Mouse (Mus musculus) monocyte, adult 2 months (primary cell): ENCODE measurements around the gene Ctnna3.
"Not testable (repeated sequence)": the region's sequence is repeated elsewhere in the genome, so short reads cannot be mapped to it uniquely, and the experiment has no call there.

Experiments used
- DNase-seq, 2 experiments: peaks; one replicate each; pipeline ENCODE4 v3.0.0; 2022; ENCODE audit warnings: low spot score in 2 of 2, low read depth in 1 of 2

The Ctnna3 gene

DNA sequence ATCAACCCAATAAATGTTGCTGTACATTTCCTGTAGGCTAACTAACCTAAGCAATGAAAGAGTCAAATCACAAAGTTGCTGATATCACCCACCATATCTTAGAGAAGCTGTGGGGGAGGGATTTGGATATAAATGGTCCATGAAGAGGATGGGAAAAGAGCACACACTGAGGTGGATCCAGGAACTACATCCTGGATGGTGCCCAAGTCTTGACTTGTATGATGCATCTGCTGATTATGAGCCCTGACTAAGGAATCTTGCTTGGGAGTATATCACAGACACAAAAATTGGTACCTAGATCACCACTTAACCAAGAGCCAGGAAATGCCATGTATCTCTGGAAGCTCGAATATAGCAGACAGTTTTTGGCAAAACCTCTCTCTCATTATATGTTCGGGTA lies 1018.7 kb downstream of the Ctnna3 start:
- no peak for DNase-seq

DNA sequence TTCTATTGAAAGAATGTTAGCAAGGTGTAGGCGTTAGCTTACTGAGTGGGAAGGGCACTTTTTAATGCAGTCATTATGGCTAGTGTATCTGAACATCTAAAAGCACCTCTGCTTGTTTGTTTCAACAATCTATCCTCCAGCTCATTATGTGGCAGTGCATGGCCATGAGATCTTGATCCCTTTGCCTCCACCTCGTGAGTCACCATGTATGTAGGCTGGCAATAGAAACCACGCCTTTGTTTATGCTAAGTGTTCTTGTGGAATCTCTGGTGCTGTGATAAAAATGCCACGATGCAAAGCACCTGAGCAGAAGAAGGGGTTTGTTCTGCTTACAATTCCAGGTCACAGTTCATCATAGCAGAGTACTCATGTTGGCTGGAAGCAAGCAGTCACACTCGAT lies 1053.4 kb downstream of the Ctnna3 start:
- DNase-seq, result no peak

DNA sequence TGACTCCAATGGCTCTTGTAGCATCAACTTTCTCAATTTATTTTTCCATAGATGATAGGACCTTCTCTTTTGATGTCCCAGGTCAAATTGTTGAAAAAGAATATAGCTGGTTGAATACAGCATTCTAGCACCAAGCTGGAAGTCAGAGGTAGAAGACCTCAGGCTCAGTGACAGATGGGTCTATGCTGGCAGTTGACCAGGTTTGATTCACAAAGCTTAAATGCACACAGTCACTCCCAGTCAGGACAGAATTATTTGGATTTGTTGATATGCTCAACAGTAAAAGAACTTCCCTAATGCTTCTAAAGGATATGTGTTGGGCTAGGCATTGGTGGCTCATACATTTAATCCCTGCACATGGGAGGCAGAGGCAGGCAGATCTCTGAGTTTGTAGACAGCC lies 1059.6 kb downstream of the Ctnna3 start:
- DNase-seq, result no peak

DNA sequence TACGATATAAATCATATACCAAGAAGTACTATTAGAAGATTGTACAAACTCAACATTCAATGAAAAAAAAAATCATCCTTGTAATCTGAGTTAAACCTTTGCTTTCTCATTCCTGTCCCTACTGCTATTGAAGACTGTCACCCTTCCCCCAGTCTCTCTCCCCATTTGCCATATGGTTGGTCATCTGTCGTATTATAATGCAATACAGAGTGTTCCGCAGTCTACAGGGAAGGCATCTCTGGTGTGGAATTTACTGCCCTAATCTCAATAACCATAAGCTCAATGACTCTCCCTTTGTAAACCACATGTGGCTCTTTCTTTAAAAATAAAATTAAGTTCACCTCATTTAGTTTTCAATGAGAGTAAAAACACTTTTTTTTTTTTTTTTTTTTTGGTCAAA lies 1113.7 kb downstream of the Ctnna3 start:
- no peak for DNase-seq

DNA sequence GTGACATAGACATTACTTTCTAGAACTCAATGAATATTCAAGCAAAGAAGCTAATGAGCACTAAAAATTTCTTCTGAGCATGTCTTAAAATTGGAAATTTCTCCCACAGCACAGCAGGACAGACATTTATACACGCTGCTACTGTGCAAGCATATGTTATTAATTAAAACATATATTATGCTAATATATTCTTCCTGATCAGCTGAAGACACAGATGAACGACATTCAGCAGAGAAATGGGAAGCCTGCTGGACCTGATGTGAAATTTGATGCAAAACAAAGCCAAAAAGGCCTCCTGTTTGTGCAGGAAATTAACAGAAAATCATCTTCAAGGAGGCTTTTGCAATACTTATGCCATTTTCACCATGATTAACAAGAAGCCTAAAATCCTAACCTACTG lies 1114.5 kb downstream of the Ctnna3 start:
- no peak for DNase-seq

DNA sequence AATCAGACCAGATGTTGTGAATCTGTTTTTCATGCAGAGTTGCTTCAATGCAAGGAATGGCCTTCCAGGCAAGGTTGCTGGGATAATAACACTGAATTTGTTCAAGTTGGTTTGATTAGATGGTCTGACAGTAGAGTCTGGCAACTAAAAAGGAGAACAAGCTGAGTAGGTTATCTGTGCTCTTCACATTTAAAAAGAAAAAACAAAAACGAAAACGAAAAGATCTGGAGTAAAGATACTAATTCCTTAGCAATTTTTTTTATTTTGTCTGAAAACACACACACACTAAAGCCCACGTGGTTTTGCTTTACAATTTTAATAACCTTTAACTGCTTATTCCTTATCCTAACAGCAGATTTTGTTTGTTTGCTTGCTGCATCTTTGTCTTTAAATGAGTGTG lies 1141.4 kb downstream of the Ctnna3 start:
- no peak for DNase-seq

DNA sequence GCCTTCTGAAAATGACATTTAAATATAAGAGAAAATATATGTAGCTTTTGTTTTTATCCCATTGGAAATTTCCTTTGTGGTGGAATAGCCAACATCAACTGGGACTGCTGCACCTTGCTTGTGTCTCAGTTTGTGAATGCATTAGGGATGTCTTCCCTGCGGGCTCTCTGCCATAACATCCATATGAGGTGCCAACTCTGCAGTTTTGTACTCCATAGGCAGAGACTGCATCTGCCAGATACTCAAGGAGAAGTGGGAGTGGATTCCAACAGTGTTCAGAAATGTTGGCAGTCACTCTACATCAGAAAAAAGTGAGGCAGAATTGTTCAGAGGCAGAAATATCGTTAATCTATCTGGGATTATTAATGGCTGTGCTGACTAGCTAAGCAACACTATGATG lies 1158.2 kb downstream of the Ctnna3 start:
- DNase-seq, result no peak

DNA sequence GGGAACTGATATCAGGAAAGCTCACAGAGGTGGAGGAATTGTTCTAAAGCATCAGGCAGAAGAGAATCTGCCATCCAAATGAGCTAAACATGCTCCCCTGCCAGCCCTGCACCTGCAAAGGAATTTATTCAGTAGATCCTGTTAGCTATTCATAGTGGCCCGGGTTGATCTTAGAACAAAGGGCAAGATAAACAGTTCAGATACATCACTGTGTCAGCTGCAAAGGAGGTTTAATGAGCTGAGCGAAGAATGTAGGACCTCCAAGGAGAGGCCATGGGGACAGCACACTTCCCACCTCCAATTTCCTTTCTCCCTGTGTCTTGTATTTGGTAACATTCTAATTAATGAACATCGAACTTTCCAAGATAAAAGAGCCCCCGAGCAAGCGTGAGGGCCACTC lies 1206.9 kb downstream of the Ctnna3 start:
- DNase-seq, result no peak

DNA sequence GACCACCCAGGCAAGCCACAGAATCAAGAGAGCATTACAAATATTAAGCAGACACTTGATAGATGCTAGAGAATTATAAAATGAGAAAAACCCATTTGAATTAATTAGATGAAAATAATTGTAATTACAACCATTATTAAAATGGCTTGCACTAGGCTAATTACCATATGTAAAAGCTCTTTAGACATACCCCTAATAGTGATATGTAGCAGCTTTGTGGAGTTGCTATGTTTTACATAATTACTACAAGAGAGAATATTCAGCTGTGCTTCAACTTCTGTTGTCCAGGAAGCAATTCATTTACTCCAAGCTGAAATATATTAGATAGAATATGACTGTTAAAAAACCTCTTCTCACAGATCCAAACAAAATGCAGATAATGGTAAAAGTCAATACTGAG lies 1209.2 kb downstream of the Ctnna3 start:
- DNase-seq, result no peak

DNA sequence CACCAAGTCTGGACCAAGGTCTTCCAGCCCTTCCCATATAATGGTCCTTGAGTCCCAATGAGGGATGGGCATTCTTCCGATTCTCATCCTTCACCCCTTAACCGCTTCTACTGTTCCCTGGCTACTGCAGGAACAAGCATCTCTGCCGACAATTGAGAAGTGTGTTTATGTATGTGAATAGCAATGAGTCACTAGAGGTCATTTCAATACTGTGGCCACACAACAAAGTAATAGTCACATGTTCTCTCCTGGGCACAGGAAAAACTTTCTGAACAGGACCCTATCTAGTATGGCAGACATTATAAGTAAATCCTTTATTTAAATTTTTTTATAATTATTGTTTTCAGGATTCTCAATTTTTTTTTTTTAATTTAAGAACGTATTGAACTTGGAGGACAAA lies 1211.2 kb downstream of the Ctnna3 start:
- DNase-seq, result no peak

DNA sequence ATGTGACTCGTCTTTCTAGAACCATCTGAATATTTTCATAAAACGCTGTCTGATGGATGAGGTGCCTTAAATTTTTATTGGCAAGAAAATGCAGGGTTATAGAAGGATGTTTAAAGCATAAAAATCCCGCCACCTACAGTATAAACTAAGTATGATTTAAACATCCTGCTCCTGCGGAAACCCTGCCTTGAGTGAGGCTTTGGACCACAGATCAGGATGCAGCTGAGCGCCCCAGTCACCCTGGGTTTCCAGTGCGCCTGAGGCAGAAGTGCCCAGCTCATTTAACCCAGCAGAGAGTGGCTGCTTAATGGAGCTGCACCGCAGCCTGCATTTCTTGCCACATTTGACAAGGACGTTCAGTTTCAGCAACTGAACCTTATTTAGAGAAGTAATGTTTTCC lies 1211.7 kb downstream of the Ctnna3 start:
- DNase-seq, result no peak

DNA sequence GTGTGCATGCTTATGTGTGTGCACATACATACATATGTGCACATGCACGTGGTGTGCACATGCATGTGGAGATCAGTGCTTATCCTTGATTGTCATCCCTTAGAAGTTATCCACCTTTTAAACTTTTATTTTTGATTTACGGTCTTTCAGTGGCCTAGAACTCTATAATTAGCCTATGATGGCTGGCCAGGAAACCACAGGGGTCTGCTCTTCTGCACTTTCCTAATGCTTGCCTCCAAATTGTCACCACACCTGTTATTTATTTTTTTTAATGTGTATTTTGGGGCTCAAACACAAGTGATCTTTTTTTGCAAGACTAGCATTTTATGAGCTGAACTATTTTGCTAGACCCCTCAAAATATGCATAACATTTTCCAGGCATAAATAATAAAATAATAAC lies 1214.1 kb downstream of the Ctnna3 start:
- DNase-seq, result no peak

DNA sequence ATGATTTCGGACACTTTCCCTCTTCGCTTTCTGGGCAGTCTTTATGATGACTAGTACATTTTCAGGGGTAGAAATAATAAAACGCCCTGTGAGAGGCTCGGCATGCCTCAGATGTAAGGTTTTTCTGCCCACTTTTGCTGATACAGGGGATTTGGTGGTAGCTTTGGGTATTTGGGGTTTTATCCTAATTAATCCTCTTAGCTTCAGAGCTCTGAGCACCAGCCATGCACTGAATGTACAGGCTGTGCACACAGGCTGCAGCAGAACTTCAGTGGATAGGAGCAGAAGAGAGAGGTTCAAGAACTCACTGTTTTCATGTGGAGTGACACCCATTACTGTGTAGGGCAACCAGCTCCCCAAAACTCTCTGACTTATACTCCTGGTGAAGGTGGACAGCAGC lies 1231.3 kb downstream of the Ctnna3 start:
- no peak for DNase-seq

DNA sequence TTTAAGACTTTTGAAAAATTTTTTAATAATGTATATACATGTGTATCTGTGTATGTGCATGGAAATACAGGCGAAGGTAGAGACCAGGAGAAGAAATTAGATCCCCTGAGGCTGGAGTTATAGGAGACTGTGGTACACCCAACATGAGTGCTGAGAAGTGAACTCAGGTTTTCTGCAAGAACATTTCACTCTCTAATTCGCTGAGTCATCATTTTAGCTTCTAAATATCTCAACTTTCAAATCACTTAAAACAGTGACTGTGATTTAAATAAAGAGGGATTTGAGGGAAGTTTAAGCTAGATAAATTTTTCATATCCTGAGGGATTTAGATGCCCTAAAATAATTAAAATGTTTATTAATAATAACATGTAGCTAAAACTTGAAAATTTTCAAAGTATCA lies 1241.6 kb downstream of the Ctnna3 start:
- DNase-seq, result no peak

DNA sequence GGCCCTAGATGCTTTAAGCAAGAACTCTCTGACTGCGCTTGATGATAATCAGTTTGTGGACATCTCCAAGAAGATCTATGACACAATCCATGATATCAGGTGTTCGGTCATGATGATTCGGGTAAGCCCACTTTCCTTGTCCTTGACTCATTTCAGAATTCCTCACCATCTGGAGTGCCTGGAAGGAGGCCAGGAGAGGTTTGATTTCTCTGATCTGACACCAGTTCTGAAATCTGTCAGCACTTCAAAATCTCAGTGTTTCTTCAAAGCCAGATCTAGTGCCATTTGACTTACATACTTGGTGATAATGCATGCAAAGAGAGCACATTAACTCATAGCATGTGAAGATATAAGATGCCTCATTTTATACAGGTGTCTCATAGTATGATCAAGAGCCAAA lies 1245.9 kb downstream of the Ctnna3 start:
- DNase-seq, result no peak

DNA sequence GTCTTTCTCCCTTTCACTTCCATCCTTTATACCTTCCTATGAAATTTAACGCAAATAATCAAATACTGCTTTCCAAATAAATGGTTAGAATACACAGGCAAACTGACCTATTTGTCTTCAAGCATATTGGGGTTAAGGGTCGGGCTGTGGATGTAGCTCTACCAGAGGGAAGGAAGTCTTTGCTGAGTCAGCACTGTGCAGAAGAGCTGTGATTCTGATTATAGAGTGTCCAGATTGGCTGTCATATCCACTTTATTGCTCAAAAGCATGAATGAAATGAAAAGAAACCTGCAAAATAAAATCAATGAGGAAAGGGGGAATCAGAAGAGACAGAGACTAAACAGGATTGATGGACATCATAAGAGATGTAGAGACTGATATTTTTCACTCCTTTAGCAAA lies 1280.1 kb downstream of the Ctnna3 start:
- DNase-seq, result no peak

DNA sequence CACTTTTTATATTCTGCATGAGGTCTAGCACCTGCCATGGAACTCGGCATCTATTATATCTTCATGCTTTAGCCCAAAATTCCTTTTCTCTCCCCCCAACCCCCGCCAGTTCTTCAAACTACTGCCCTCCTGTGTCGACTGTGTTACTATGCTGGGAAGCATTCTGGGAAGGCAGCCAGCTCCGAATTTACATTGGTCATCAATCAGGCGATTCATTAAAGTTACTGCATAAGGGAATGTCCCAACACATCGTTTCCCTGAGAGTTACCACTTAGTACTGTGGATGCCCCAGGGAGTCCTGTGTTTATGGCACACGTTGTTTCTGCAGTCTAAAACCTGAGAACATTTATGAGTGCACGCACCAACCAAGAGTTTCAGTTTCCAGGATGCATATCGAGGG lies 1288.1 kb downstream of the Ctnna3 start:
- no peak for DNase-seq

DNA sequence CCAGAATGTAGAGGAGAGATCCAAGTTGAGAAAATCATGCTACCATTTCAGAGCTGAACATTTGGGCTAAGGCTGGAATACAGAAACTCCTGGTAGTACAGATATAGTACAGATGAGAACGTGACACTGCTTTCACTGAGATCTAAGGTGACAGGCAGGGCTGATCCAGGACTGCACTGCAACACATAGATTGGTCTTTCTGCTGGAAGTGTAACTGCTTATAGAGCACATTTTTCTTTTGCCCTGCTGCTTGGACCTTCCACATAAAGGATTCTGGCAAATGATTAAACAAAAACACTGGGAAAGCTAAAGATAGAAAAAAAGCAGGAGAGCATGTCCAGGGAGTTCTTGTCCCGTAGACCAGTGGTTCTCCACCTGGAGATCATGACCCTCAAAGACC lies 1305.8 kb downstream of the Ctnna3 start:
- no peak for DNase-seq

DNA sequence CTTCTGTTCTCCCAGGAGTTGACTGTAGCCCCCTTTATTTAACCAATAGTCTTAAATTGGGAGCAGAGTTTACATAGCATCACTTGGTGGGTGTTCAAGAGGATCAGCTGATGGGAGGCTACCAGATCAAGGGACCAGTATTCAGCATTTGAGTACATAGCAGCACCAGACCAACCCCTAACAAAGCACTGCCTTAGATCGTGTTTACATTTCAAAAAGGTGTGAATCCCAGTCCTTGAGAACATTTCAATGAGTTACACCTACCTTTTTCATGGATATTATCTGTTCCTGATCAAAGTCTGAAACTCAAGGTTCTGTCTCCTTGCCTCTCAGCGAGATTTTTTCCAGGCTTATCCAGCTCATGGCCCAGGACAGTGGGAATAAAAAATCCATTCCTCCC lies 1306.7 kb downstream of the Ctnna3 start:
- no peak for DNase-seq

DNA sequence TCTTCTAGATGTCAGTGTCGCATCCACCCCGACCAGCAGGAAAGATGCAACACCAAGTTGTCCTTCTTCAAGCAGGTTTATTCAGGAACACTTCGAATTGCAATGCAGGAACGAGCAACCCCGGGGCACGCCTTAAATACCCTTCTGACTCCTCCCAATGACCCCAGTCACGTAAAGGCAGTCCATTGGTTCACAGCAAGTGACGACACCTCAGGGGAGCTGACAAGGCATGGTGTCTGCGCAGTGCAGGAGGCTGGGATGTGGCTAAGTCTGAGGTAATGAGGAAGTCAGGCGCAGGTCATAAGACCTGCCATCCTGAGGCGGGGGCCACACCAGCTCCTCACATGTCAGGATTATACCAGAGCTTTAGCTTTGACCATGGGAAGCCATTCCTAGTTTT lies 1311.8 kb downstream of the Ctnna3 start:
- DNase-seq, result not testable (repeated sequence)

DNA sequence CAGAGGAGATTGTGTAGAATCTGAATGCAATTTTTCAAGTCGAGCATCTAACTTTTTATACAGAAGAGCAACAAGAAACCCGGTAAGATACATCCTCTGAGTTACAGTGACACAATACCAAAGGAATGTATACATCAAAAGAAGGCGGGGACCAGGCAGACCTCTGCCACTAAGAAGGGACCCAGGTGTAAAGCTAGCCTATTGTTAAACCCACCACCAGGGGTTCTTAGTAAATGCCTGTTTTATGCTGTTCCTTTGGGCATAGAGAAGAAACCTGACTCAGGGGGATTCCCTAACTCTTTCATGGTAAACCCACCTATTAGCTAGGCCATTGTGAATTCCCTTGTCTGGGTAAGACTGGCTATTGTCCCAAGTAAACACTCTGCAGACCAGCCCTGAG lies 1314.2 kb downstream of the Ctnna3 start:
- not testable (repeated sequence) for DNase-seq

DNA sequence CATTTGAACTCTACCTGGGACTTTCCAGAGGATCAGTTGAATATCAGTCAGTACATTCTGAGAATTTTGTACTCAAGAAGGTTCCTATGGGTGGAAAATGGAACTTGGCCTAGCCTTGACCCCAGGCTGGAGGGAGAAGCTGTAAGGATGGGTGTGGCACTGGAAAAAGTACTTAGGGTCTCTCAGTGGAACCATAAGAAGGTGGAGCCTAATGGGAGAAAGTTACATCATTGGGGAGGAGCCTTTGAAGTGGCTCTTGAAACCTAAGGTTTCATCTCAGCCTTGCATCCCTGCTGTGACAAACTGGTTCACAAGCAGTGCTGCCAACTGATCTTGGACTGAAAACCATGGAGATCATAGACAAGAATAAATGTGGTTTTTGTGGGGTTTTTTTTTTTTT lies 1318.8 kb downstream of the Ctnna3 start:
- no peak for DNase-seq

DNA sequence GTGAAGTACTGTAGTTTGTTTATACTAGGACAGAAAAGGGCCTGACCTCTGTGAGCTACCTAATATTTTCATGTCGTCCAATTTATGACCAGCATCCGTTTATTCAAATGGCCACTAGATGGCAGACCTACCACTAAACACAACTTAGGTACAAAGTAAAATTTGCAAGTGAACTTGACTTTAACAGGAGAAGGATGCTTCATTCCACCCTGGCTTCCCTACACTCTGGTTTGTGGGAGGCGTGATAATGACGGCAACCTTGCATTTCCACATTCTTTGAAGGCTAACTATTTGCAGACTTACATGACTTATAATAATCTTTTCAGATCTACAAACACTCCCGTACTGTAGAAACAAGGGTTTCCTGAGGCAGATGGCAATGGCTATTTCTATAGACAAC lies 1320.9 kb downstream of the Ctnna3 start:
- no peak for DNase-seq

DNA sequence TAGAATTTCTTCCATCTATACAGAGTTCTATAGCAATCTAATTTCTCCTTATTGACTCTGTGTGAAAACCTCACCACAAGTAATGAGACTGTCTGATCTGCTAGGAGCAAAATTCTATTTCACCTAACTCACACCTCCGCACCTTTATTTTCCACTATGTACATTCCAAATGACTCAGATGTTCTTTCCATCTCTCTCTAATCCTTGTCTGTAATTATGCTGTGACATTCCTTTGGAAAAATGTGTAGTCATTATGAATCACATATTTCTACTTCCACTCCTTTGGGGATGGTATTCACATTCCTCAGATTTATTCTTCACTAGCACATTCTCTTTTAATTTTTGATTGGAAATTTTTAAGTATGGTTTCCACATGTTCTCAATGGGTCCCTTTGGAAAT lies 1406.4 kb downstream of the Ctnna3 start:
- DNase-seq, result no peak
